Mouse (Mus musculus) T-helper 2 cell (primary cell): Measurements from ENCODE around the gene Ank3.

ENCODE experiments used
- in situ Hi-C: fragments of 300-600 bp; cut with MboI, MseI; formaldehyde crosslinking; loops from one replicate; pipeline ENCODE4 v1.15.1; 2025; ENCODE audit warnings: high pct_unique_total_duplicates

The Ank3 gene

DNA sequence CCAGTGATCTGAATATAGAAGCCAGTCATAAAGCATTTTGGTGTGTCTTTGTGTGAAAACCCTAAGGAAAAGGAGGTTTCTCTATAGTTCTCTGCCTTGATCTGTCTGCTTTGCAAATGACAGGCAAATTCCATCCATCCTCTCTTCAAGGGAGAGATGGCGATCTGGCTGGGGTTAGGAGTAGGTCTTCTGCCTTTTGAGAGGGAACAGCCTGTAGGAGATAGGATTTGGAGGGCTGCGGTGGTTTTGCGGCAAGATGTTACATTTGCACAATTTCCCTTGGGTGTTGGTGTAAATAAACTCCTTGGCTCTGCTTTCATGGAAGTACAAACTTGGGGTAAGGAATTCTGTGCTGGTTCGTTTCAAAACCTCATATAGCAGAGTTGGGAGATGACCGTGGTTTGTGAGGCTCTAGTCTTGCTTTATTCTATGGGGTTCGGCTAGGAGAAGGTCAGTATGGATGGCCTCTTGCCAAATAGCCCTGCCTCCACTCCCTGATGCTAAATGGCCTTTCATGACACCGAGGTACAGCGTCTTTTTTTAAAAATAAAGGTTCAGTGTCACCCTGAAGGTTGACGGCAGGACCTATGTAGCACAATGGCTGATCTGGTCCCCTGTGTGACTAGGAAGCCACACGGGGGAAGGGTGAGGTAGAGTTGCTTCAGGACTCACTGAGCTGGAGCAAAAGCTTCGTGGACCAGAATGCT is 309.4 kb downstream of the Ank3 start:
- in situ Hi-C loops, result no loop called here

DNA sequence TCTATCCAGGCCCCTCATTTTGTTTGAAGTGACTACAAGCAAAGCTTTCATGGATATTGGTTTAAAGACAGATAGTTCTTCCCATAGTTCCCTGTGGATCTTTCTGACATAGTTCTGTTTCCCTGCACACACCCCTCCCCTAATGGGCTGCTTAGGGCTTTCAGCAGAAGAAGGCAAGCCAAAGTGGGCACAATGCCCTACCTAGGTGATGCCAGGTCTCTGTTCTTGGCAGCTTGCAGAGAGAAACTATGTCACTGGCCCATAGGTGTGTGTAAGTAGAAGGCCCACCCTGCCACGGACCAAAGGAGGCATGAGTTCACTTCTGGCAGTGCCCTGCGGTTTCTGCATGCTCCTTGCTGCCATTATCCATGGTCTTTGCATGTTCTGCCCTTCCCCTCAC is 311.1 kb downstream of the Ank3 start:
- in situ Hi-C loops, result no loop called here

DNA sequence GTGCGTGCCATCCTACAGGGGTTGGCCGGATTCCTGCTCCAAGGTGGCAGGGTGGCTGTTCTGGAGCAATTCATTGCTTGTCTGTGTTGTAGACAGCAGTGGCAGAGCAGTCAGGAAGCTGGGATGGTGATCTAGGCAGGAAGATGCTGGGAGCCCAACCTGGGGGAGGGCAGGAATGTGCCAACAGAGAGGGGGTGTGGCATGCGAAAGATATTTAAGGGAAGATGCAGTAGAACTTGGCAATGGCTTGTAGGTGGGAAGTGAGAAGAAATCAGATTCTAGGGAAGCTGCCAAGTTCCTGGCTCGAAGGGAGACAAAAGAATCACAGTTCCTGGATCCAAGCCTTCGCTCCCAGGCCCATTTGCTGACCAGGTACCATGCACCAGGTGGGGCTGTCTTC is 312.2 kb downstream of the Ank3 start:
- in situ Hi-C loops, result no loop called here

DNA sequence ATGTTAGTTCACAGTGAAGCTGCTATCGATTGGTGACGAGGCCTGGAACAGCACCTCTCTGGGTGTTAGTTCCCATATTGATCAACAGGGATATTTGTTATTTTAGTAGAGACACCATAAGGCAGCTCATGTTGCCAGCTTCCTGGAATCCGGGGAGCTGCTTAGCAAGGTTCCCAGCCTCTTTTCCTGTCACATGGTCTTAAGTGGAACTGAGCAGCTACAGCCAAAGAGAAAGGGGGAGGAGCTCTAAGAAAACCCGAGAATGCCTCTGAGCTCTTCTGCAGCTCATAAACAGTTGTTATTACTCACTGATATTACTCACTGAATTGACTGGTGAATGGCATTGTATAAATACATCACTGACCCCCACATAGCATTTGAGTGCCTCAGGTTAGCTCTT is 318.3 kb downstream of the Ank3 start:
- in situ Hi-C loops, result no loop called here

DNA sequence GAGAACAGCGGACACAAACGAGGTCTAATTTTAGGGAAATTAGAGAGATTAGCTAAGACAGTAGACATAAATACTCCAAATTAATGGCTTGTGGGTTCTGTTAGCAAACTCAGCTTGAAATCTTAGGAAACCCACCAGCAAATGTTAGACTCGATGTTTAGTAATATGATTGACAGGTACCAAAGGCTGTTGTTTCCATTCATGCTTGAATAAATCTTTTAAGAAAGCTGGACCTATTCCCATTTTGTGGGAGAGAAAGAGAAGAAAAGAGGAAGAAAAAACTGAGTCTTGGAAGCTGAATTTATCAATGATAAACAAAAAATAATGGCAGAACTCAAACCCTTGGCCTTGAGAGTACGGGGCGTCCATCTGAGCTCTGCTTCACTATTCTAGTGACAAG is 320.8 kb downstream of the Ank3 start:
- in situ Hi-C loops, result no loop called here

DNA sequence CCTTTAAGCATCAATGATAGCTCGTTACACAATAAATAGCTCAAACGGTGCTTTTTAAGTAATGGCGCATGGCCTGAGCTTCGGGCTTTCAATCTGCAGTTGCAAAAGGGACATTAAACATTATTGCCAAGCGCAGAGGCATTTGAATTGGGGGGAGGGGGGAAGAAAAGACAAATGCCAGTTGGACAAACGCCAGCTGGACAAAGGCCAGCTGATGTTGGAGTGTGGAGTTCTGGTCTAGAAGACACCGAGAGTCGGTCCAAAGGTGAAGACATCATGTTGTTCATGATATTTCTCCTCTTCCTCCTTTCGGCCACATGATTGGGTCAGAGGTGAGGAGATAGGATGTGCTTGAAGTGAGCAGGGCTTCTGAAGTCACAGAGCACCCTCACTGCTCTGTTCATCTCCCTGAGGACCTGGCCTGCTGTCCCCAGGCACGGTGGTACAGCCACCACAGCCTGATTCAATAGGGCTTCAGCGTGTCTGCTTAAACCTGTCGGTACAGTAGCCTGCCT is 321.4 kb downstream of the Ank3 start:
- in situ Hi-C loops, result no loop called here

DNA sequence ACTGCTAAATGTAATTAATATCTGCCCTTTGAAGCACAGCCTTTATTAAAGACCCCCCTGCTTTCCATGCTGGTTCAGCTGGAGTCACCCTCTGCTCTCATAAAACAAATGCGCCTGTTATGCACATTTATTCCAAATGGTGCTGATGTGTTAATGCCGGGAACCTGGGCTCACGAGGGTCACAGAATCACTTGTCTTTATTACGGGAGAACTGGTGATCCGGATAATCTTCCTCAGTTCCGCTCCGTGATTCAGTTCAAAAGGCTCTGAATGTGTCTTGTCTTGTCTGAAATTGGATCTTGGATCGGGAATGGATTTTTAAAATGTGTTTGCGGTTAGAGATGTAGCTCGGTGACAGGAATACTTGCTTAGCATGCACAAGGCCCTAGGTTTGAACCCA is 321.9 kb downstream of the Ank3 start:
- in situ Hi-C loops, result no loop called here

DNA sequence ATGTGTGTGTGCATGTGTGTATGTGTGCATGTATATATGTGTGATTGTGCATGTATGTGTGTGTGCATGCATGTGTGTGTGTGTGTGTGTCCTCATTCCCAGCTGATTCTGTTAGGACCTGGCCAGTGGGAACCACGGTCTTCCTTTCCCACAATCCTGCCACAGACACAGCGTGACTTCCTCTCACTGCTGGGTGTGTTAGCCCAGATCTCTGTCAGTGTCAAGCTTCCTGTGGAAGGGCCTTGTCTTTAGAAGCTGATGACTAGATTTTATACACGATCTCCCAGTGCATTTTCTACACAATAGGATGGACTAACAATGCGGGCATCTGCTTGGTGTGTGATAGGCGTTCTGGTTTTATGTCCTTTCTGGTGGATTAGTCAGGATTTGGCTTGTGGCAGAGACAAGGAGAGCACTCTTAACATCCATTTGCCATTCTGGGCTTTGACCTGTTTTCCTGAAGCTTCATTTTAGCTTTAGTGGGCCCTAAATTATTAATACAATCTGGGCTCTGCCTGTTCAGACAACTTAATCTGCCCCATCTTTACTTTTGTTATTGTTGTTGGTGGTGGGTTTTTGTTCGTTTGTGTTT is 322.4 kb downstream of the Ank3 start:
- in situ Hi-C loops, result no loop called here

DNA sequence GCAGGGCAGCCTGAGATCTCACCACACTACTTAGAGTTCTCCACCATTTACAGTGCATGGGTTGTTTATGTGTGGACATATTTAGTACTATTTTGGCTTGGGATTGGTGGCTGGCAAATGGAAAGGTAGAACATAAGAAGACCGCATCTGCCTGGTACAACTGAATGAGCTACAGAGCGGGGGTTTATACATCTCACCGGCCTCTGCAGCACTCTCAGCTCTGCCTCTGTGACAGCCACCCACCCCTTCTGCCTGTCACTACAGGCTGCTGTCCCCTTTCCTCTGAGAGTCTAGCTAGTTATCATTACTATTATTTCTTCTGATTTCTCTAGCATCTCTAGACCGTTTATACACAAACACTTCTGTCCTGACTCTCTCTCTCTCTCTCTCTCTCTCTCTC is 325.6 kb downstream of the Ank3 start:
- in situ Hi-C loops, result no loop called here

DNA sequence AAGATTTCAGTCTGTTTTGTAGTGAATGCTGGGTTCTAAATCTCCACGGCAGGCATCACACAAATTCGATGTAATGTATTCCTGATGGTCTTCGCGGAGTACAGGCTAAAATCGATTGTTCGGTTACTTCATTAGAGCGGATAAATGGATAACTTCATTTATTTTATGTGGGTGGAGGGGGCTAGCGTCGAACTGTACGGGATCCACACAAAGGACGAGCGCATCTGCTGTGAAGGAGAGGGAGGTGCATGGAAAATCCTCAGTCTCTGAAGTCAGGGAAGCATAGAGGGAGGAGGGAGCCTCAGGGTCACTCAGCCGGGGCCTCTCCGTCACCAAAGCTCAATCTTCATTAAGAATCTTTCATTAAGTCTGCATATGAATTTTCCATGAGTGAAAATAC is 326.5 kb downstream of the Ank3 start:
- in situ Hi-C loops, result no loop called here

DNA sequence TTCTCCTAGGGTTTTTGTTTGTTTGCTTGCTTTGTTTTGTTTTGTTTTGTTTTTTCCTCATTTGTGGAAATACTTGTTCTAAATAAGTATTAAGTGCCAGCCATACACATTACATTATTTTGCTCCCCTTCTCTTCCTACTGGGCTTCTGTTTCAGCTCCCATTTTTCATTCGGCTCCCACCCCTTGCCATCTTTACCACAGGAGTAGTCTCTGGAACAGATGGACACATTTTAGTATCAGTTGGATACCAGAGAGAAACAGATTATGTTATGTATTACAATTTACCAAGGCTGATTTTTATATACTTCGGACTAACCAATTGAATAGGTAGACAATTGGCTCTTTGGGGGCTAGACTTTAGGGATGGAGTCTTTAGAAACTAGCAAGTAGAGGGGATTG is 327.7 kb downstream of the Ank3 start:
- in situ Hi-C loops, result no loop called here

DNA sequence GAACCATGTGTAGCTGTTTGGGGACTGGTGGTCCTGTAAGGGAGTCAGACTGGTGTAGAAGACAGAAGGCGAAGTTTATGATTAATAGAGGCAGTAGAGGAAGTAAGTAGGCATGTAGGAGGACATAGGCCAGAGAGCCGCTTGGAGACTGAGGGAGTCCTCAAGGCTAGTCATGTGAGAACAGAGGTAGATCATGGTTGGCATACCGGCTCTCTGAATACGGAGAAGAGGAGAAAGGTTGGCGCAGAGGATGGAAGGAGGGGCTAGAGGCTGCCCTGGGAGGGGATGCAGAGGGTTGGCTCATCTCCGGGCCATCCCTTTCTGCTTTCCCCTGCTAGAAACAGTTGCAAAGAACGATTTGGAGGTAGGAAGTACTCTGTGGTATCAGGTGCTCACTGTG is 328.2 kb downstream of the Ank3 start:
- in situ Hi-C loops, result no loop called here

DNA sequence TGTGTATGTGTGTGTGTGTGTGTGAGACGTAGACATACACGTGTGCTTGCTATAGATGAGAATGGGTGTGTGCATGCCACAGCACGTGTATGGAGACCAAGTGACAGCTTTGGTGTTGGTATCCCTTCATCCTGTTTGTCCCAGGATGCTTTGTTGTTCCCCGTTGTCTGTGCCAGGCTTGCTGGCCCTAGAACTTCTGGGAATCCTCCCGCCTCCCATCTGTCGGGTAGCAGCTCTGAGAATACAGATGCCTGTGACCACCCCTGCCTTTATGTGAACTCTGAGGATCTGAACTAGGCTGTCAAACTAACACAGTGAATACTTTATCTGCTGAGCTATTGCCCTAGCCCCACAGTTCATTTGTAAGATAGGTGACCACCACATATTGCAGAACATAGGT is 330.3 kb downstream of the Ank3 start:
- in situ Hi-C loops, result no loop called here

DNA sequence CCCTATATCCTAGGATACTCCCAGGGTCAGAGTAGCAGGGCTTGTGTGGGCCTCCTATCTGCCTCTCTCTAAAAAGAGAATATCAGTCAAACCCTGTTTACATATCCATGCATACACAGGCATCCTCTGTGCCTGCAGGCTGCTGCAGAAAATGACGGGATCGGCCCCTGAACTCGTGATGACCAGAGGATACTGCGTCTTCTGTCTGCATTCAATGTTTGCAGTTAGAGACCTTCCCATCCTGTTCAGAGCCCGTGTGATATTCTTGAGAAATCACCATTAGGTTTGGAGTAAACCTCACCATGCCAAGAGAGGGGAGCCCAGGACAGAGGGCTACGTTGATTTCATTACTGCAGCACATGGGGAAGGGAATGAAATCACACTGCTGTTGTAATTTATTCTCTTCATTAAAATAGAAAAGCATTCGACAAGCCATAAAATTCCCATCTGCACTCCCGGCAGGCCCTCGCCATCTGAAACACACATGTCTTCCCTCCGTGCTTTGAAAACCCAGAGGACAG is 331.8 kb downstream of the Ank3 start:
- in situ Hi-C loops, result no loop called here

DNA sequence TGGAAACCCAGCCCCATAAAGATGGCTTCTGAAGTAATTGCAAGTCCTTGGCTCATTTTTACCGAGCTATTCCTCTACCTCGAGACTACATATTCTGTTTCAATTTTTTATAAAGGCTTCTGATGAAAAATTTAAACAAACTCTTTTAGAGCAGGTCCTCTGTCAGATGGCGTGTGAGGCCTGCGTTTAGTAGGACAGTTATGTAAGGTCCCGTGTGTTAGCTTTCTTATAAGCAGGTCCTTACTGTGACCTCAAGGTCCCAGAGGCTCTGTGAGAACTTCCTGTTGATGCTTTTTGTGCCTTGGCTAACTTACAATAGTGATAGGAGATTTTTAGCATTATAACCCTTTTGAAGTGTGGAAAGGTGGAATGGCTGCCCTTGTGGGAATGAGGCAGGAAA is 332.8 kb downstream of the Ank3 start:
- in situ Hi-C loops, result no loop called here

DNA sequence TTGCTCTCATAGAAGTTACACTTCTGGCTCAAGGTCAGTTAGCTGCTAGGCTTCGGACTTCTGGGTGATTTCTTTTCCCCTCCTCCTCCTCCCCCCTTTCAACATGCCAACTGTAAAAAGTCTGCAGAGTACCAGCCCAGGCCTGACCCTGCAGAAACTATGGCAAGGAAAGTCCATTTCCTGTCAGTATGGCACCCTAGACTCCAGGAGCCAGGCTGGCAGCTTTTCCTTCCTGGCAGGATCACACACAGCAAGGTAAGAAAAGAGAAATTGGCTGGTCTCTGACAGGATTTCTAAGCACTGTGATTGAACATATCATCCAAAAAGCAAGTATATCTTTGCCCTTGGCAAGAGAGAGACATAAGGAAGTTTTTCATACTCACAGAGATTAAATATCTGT is 333.3 kb downstream of the Ank3 start:
- in situ Hi-C loops, result no loop called here

DNA sequence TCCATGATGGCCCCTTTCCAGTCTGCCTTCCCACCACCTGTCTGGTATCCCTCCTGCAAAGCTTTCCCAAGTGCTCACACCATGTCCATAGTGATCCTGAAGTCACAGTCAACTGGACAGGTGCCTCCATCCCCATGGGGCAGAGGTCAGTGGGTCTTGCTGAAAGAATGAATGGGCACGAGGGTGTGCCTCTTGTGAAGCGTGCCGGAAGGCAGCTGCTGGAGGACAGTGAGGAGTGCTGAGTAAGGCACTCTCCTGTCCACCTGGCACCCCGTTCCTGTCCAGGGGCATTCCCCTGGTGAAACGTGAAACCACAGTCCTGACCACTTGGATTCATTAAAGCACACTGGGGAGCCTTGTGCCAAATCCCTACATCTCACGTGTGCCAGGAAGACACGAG is 337.7 kb downstream of the Ank3 start:
- in situ Hi-C loops, result no loop called here

DNA sequence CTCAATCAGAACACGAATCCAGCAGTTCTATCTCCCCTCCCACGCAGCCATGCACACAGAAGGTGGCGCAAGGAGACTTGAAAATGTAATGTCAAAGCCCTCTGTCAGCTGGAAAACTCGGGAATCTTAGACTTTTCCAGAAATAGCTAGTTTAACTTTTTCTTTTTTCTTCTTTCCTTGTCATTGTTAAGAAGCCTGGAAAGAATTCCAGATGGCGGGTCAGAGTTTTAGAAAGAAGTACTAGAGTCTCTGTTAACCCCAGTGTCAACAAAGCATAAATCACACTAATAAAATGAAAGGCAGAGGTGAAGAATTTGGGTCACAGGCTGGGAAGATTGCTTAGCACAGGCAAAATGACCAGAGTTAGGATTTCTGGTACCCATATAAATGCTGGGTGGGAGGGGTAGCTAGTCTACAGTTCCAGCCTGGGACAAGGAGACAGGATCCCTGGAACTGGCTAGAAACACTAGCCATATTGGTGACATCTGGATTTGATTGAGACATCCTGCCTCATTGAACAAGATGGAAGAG is 340.2 kb downstream of the Ank3 start:
- in situ Hi-C loops, result no loop called here

DNA sequence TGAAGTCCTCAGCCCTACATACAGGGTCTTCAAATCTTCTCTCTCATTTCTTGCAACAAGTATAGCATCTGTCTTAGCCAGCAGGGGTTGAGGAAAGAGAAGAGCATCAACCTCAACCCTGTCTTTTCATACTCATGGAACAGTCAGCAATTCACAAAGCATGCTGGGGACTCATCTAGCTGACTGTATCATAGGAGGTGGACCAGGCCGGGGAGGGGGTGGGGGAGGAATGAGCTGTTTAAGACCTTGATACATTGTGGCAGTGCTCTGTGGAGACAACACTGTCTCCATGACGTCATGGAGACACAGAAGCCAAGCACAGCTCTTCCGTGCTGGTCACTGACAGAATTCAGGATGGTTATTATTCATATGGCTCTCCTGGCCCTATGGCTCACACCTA is 344.0 kb downstream of the Ank3 start:
- in situ Hi-C loops, result no loop called here

DNA sequence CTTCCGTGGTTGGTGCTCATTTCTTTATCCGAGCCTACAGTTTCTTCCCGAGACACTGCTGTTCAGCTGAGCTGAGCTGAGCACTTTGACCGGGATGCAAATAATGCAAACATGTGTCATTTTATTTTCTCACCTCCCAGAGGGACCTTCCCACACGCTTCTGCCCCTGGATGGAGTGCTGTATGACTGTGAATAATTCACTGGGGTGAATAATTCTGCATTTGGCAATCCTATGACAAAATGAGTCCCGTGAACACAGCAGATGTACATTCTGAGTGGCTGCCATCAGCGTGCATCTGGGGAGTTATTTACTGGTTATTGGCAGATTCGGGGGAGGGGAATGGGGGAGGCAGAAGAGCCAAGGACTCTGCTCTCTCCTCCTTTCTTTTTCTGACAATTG is 345.6 kb downstream of the Ank3 start:
- in situ Hi-C loops, result no loop called here

DNA sequence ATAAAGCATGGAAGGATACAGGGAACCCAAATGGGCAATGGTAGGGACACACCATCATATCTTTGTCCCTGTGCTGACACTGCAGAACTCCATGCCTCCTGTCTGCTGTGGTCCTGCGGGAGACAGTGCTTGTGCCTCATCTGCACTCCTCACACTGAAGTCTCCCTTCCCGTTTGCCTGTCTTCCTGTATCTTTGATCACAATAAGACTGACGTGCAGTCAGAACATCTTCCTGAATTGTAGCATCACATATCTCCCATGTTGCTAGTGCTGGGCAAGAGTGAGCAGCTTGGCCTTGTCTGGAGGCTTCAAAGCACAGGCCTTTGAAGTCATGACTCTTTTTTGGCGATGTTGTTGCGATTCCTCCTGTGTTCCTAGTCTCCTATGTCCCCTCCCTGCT is 346.3 kb downstream of the Ank3 start:
- in situ Hi-C loops, result no loop called here

DNA sequence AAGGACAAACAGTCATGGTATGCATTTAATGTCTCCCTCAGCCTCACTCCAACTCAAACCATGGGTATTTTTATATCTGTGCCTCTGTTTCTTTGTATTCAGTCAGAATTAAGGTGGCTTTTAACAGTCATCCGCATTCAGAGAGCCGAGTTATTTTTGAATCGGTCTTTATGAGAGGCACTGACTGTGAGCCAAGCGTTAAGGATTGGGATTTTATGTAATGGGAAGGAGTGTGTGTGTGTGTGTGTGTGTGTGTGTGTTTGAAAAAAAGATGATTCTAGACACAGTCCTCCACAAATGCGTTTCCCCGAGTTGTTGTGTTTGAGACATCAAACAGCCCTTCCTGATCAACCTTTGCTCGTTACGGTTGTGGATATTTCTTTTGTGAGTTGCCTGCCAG is 347.7 kb downstream of the Ank3 start:
- in situ Hi-C loops, result no loop called here

DNA sequence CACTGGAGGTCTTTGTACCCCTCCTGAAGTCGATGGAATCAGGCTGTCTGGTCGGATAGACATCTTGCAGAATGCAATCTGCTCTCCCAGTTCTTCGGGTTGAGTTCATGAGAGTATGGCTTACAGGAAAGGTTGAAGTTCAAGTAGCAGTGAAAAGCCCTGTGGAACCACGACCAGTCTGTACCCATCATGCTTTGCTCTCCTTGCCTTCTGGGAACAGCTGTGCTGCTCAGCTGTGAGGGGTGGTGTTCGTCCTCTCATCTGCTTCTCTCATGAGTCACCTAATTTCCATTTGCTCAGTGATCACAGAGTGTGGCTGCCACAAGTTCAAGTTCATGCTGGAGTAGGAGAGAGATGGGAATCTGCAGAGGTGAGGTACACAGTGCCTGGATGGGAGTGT is 348.2 kb downstream of the Ank3 start:
- in situ Hi-C loops, result no loop called here
